Mouse (Mus musculus) gonadal fat pad, adult 2 months (tissue): ENCODE measurements at regions not wholly inside any gene's neighbourhood (a gene's known extent, or its start where the extent isn't known, plus 50 kb on each side); places are given as distances from the start of the nearest gene placed in this dataset.
A peak's percentile ranks its signal among the peaks of the same experiment; 100 is the strongest.

Experiments
- DNase-seq: peaks from one replicate; pipeline ENCODE4 v3.0.0-alpha.2; 2012; ENCODE audit warnings: low read depth

DNA sequence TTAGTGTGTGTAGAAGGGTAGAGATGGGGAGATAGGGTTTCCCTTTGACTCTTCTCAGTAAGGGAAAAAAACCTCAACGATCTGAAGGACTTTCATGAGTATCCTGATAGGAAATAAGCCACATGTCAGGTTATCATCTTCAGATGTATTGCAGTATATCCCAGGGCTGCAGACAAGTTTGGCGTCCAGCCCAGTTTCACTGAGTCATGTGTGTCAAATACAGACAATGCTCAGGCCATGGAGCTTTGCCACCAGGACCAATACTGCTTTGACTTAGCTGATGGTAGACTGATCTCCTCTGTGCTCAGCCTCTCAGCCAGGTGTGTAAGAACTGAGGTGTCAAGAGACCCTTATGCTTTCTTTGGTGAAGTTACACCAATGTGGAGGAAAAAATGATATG lies 62.9 kb downstream of the Cst10 start:
- DNase-seq: no peak

DNA sequence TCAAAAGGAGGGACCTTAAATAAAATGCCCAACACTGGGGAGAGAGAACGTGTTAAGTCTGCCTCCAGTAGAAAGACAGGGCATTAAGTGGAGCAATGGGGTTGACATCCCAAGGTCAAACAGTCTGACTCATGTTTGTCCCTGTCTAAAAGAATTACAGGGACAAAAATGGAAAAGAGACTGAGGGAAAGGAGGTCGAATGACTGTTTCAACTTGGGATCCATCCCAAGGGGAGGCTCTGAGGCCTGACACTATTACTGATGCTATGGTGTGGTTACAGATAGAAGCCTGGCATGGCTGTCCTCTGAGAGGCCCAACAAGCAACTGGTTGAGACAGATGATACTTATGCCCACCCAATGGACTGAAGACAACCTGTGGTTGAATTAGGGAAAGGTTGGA lies 67.6 kb downstream of the Cst10 start:
- no peak for DNase-seq

DNA sequence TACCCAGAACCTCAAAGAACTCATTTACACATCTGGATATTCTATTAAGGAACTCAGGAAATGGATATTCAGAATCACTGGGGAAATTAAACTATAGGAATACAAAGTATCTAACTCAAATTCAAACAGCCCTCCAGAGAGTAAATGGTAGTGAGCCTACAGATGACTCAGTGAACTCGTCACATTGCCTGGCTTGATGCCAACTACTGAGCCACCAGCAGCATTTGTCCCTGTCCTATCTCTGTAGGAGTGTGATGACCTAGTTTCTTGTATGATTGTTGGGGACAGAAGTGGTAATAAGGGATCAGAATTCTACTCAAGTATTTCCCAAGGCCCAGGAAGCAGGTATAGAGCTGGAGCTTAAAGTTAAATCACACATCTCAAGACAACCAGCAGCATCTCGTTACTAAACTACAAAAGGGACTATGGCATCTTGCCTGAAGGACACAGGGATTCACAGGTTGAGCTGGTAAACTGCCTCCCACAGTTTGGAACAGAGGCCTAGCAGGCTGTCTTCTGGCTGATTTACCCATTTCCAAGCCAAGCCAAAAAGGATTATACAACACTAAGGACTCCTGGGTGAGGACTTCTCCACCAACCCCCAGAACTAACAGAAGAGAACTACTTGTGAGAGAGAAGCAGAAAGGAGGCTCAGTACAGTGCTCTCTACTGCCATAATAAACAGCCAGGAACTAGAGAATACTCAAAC lies 88.6 kb downstream of the Cst10 start:
- no peak for DNase-seq

DNA sequence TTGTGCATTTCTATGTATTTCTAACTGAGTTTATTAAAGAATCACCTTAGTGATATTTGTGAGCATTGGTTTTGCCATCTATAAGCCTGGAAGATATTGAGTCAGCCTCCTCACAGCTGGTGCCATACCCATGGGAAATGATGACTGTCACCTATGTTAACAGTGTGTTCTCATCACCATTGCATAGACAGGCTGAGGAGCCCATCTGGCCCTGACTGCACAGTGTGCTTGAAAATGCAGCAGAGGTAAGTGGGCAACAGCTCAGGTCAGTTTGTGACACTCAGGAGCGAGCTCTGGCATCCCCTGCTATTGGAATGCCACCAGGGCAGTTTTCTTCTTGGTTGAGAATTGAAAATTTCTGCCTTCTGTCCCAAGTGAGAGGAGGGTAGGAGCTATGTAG lies 108.0 kb downstream of the Cst10 start:
- DNase-seq: no peak

DNA sequence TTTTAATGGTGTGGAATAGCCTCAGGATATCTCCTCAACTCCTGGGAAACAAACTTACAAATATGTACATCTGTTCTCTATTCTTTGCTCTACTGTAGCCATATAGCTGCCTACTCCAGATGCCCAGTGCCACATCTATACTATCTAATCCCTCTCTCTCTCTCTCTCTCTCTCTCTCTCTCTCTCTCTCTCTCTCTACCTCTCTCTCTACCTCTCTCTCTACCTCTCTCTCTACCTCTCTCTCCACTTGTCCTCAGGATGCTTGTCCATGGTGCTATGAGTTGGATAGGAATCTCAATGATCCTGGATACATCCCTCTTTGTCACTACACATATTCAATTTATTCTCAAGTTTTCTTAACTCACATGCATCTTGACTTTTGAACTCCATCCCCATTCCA lies 119.6 kb downstream of the Cst10 start:
- DNase-seq: no peak

DNA sequence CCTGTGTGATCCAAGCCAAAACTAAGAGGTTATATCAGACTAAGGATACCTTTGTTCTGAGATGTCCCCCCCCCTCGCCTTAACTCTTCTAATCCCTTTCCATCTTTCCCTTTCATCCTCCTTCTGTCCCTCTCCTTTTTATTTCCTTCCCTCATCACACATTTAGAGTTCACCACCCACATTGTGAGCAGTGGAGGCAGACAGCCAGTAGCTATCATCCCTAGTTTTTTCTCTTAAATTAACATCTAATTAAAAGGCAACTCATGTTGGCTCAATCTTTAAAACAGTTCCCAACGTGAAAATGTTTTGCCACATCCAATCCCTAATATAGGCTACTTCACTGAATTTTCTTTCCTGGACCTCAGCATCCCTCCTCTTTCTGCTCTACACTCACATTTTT lies 138.0 kb downstream of the Cst10 start:
- no peak for DNase-seq

DNA sequence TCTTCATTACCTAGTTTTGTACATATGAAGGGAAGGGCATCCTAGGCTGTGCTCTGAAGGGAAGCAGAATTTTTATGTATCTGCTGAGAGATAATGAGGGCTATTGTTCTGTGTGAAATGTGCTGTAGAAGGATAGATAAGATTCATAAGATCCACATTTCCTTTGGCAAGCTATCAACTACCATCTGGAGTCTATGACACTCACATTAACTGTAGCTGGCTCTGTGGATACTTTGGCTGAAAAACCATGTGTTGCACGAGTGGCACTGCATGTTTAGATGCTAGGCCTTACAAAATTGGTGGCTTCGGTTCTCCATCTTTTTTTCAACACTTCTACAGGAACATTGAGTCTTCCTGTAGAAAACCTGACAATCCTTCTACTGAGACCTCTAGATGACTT lies 140.9 kb downstream of the Cst10 start:
- DNase-seq: no peak

DNA sequence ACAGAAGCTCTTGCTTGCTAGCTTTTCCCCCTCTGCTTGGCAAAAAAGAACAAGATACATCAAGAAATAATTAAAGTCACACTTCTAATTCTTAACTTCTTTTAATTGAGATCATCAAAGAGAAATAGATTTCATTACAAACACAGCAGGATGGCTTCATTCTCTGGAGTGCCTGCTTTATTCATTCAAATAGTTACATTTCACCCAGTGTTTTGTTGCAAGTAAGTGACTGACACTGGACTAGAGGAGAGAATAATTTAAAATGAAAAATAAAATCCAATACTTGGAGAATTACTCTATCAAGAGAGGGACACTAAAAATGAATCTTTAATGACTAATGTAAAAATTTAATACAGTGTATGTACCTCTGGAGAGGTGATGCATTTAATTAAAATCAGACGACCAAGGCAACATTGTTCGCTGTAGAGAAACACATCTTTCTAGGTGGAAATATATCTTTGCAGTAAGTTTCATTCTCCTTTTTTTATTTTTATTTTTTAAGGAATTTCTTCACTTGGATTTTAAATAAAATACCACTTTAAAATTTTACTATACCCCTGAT lies 141.9 kb downstream of the Cst10 start:
- DNase-seq: no peak

DNA sequence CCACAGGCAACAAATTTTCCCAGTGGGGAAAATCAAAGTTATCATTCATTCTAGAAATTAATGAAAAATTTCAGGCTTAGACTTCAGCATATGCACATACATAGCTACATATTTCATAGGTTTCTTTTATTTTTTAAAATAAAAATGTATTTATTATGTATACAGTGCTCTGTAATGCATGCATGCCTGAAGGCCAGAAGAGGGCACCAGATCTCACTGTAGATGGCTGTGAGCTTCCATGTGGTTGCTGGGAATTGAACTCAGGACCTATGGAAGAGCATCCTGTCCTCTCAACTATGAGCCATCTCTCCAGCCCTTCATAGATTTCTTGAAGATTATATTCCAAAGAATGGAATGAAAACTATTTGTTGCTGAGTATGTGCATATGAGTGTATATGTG lies 150.4 kb downstream of the Cst10 start:
- DNase-seq: no peak

DNA sequence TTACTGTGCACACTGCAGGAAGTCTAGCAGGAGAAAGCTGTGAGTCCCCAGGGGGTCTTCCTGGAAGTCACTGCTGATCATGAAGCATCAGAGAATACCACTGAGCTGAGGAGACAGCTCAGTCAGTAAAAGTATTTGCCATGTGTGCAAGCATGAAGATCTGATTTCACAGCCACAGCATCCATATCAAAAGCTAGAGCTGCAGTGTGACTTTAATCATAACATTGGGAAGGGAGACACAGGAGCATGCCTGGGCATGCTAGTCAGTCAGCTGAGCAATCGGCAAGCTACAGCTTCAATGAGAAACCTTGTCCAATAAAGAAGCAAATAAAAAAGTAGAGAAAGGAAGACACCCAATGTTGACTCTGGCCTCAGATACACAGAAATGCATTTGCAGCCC lies 168.9 kb downstream of the Cst10 start:
- no peak for DNase-seq

DNA sequence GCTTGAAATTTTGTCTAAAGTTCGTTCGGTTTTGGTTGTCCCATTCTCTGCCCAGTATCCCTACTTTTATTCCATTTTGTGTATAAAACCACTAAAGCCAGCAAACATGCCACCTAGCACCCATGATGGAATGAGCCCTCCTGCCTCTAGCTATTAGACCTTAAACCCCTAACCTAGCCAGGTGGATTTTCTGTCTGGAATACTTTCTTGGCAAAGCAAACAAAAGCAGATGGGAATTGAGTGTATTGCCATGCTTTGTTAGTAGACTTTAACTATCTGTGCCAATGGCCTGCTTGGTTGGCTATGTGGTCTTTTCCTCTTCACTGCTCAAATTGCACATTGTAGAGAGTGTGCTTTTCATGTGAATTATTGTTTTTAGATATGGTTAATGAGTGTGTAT lies 197.7 kb downstream of the Cst10 start:
- DNase-seq: no peak

DNA sequence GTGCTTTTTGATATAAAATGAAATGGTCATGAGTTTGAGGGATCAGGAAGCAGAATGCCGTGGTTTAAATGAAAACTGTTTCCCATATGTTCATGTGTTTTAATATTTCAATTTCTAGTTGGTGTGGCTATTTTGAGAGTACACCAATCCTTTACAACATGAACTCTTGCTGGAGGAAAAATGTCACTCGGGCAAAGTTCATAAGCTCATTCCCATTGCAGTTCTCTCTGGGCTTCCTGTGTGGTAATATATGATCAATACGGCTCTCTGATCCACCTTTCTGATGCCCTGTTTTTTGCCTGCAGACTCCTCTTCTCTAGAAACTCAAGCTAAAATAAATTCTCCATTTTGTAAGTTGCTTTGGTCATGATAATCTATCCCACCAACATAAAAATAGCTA lies 208.5 kb downstream of the Cst10 start:
- no peak for DNase-seq

DNA sequence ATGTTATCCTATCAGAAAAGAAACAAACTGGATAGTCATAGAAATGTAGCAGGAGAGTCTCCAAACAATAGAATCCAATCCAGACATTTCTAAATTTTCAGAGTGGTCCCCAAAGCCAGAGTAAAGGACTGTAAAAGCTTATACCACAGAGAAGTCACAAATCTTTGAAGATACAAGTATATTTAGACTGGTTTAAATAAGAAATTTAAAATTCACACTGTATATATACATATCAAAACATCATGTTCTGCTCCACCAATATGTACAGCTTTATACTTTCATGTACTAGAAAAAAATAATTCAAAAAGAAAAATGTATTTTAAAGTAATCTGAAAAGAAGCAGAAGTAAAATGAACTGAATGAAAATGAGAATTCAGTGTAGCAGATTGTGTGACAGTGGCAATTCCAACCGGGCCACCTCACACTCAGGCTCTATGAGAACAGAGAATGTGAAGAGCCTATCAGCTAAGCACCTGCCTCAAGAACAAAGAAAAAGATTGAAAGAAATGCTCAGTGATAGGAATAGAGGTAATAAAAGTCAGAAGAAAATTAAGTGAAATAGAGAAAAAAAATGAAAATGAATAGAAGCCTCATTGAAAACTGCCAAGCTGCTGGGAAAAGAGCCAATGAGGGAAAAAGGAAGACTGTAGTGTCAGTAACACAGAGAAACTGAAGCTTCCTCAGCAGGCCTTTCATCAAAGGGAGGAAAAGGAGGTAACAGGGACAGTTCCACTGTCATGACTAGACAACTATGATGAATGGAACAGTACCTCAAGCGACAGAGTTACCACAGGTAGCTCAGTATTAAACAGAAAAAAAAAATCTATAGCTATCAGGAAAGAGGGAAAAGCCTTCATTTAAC lies 209.5 kb downstream of the Cst10 start:
- no peak for DNase-seq

DNA sequence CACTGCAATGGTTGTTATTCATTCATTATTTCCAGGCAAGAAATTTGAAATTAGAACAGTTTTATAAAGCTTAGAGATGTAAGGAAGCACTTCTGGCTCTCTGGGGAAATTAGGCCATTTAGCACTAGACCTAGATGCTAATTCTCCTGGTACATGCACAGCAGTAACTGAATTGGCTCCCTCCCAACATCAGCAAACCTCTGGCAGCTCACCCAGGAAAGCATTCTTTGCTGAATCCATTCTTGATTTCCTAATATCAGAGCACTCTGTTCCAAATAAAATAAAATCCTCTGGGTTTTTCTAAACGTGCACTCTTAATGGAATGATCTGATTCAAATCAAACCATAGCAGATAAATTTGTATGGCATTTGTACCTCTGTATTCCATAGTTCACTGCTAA lies 203.4 kb upstream of the Syndig1 start:
- DNase-seq: peak; percentile 77

DNA sequence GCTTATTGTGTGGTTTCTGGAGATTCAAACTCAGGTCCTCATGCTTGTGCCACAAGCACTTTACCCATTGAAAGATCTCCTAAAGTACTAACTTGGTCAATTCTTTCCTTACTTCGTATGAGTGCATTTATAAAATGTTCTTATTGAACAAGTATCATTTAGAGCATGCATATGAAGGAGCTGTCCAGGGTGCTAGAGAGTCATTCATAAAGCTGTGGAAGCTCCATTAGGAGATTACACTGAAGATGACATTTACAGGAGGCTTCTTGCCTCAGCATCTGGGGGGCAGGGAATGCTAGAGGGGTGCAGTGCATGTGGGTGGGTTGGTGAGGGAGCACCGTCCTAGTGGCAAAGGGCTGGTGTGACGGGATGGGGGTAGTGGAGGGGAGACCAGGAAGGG lies 187.8 kb upstream of the Syndig1 start:
- DNase-seq: no peak

DNA sequence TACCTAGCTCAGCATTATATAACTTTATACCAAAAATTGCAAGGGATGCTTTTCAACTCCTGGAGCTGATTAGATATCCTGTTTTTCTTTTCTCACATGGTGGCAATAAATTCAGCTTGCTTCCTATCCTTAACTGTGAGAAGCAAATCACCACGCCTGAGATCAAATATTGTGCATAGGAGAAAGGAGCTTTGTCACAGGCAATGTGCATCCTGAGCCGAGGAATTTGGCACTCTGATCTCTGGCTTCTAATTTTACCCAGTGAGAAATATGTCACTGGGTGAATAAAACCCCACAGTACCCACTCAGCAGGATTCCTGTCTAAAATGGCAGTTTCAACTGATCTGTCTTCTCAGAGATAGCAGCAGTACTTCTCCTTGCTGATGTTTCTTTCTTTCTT lies 177.2 kb upstream of the Syndig1 start:
- DNase-seq: no peak

DNA sequence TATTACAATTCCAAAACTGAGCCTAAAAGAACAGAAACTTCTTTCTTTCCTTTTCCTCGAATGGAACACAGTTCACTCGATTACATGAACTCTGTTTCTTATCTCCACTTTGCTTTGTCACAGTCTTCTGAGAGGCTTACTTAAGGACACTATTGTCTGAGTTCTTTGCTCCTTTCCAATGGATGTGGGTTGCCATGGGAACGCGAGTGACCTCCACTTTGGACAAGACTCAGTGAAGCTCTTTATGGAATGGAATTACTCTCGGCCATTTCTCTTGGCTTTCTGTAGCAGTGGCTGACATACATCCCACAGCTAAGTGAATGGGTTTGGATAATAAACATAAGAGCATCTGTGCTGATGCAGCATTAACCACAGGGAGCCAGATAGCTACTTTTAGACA lies 167.9 kb upstream of the Syndig1 start:
- DNase-seq: no peak

DNA sequence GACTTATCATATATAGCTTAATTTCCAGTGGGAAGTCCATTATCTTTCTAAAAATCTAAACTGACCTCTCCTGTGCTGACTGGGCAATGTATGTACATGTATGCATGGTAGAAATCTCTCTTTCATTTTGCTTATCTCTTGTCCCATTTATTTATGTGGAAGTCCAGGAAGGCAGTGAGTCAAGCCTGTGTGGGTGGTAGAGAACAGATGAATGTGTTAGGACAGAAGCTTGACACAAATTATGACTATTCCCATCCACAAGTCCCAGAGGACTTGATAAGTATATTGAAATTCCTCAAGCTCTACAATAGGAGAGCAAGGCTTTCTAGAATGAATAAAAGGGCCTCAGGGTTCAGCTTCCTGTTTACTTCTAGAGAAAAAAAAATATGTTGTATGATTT lies 164.6 kb upstream of the Syndig1 start:
- no peak for DNase-seq

DNA sequence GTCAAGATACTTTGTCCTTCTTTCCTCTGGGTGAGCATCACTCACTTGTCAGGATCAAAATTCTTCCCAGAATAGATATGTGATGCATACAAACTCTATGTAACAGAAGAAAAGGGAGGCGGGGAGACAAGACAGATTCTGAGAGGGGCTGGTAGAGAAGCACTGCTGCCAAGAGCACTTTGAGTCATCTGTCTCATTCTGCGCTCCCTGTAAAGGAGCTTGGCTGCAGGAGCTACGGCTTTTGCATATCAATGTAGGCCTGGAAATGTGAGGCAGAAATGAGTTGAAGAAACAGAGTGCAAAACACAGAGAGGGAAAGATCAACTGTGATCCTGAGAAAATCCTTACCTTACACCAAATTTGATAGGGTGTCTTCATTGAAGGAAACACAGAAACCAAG lies 162.6 kb upstream of the Syndig1 start:
- DNase-seq: no peak

DNA sequence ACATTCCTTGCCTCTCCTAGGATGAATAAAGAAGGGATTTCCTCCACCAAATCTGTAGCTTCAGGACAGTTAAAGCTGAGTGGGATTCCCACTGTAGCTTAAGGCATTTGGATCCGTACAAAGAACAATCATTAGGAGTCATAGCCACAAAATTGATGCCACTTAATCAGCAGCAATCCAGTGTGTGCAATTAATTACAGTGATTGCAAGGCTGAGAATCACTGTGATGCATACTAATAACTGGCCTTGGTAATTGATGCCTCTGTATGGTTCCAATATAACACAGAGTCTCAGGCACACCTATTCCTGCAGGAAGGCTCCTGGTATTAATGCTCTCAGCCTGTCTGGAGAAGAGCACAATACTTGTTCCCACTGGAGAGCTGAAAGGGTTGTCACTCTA lies 157.1 kb upstream of the Syndig1 start:
- DNase-seq: no peak

DNA sequence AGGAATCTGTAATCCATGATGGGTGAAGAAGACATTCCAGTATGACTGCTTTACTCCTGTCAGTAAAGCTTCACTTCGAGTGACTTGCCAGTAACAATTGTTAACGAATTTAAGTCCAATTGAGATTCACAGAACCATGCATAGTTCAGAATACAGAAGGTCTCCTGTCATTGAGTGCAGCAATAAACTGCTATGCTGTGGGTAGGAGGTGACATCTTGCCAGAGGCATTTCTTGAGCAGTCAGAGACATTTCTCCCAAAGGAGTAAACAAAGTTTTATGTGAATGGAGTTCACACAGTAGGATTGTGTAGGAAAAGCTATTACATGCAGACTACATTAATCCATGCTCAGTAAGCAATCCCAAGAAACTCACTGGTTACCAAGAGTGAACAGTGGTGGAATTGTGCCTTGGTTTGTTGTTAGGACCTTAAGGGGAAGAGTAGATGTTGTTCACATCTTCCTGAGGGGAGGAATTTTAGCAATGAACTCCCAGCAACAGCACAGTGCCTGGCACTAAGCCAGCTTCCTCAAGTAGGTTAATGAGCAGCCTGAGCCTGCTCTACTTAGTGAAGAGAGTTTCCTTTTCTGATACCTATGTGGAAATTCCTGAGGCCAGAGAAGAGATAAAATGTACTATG lies 149.1 kb upstream of the Syndig1 start:
- no peak for DNase-seq

DNA sequence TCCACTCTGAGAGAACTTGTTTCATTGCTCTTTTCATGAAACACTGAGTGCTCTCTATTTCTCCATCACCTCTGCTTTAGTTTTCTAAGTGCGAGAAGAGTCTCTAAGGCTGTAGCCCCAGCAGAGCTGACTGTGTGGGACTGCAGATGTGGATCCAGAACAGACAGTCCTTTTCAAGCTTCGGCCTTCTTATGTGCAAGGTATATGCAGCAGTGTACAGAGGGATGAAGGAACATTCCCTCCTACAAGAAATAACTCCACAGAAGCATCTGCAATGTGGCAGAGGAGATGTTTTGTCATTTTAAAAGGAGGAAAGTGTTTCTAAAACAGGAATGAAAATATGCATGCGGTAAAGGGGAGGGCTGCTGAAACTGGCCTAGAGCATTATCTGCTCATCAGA lies 106.7 kb upstream of the Syndig1 start:
- no peak for DNase-seq

DNA sequence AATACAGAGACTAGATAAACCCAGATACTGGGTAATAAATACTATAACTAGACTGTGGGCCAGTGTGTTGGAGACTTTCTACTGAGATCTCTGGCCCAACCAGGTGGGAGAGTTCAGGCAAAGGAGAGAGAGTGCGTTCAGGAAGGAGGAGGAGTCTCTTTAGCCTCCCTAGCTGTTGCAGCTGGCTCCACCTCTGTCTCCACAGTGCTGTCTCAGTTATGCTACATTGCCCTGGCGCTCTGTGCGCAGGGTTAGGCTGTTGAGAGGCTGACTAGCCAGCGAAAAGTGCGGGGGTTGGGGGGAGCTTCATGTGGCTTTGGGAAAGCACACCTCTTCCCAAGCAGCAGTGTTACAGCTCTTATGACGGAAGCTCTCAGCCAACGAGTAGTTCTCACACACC lies 104.7 kb upstream of the Syndig1 start:
- DNase-seq: no peak
